Mouse (Mus musculus) liver, embryonic 13.5 days (tissue): ENCODE measurements at regions not wholly inside any gene's neighbourhood (a gene's known extent, or its start where the extent isn't known, plus 50 kb on each side); places are given as distances from the start of the nearest gene placed in this dataset.

ENCODE experiments used
- ATAC-seq: fragments of 200-750 bp; cut with Nextera tagmentation; 2 replicates; pipeline ENCODE4 v1.8.0; 2017; ENCODE audit warnings: low read depth, mild to moderate bottlenecking, moderate number of reproducible peaks, moderate library complexity
- DNase-seq: peaks from one replicate; pipeline ENCODE4 v3.0.0; 2022
- H3K27ac ChIP-seq: fragments of 300-500 bp; sonication (generic); 2 replicates; pipeline ENCODE4 v1.5.1; 2015; ENCODE audit warnings: moderate library complexity, mild to moderate bottlenecking, inconsistent platforms
- H3K27me3 ChIP-seq: fragments of 300-500 bp; sonication (generic); 2 replicates; pipeline ENCODE4 v1.6.1; 2015; ENCODE audit warnings: mild to moderate bottlenecking, inconsistent platforms
- H3K36me3 ChIP-seq: fragments of 300-500 bp; sonication (generic); 2 replicates; pipeline ENCODE4 v1.6.1; 2015; ENCODE audit warnings: mild to moderate bottlenecking, inconsistent platforms
- H3K4me1 ChIP-seq: fragments of 300-500 bp; sonication (generic); replicated peaks from 2 replicates; pipeline ENCODE4 v1.6.1; 2015; ENCODE audit warnings: inconsistent platforms
- H3K4me2 ChIP-seq: fragments of 300-500 bp; sonication (generic); 2 replicates; pipeline ENCODE4 v1.6.1; 2015; ENCODE audit warnings: inconsistent platforms, mild to moderate bottlenecking, moderate library complexity
- H3K4me3 ChIP-seq: fragments of 300-500 bp; sonication (generic); replicated peaks from 2 replicates; pipeline ENCODE4 v1.5.1; 2015; ENCODE audit warnings: mild to moderate bottlenecking, inconsistent platforms
- H3K9ac ChIP-seq: fragments of 300-500 bp; sonication (generic); 2 replicates; pipeline ENCODE4 v1.6.1; 2015; ENCODE audit warnings: mild to moderate bottlenecking, inconsistent platforms
- H3K9me3 ChIP-seq: fragments of 300-500 bp; sonication (generic); replicated peaks from 2 replicates; pipeline ENCODE4 v1.6.1; 2016; ENCODE audit warnings: inconsistent platforms
- WGBS: fragments of 180-500 bp; shearing (Covaris S2); methylation state at CpG from one replicate; pipeline ENCODE4 v1.1.7; 2015; ENCODE audit not compliant: insufficient replicate concordance; 5-methylcytosine and 5-hydroxymethylcytosine counted together

- Histone ChIP-seq H3K4me2 (no peak overlapping the region), H3K4me3 (no peak overlapping the region), H3K4me1 (no peaks in the 10 kb centered on the region), H3K27me3 (no peaks in the 10 kb centered on the region), H3K9me3 (no peaks in the 10 kb centered on the region), H3K36me3 (no peaks in the 10 kb centered on the region), H3K9ac (no peak overlapping the region), H3K27ac (no peak overlapping the region)
- ATAC-seq (no peak), DNase-seq (no peak)
- 38% methylated on average over 2 of the region's 2 CpGs for WGBS
Observed at GRCm38 (mm10) chr4:71933240-71933986, 175.6 kb upstream of the Gm11232 start.

- H3K4me2 ChIP-seq = no peak overlapping the region
- no peak overlapping the region for H3K4me3 ChIP-seq
- no peaks in the 10 kb centered on the region for H3K27me3 ChIP-seq
- H3K36me3 ChIP-seq = no peaks in the 10 kb centered on the region
- DNase-seq (no peak), ATAC-seq (no peak)
- H3K9me3 ChIP-seq = no peaks in the 10 kb centered on the region
- 60% methylated on average over 1 of the region's 1 CpGs for WGBS
- no peak overlapping the region for H3K27ac ChIP-seq
- no peak overlapping the region for H3K9ac ChIP-seq
- H3K4me1 ChIP-seq = no peaks in the 10 kb centered on the region
Observed at GRCm38 (mm10) chr4:71932818-71933217, 175.1 kb upstream of the Gm11232 start.

- H3K4me3 ChIP-seq = no peak overlapping the region
- no peaks in the 10 kb centered on the region for H3K27me3 ChIP-seq
- DNase-seq (no peak), ATAC-seq (no peak)
- H3K4me2 ChIP-seq = no peak overlapping the region
- no peaks in the 10 kb centered on the region for H3K4me1 ChIP-seq
- H3K27ac ChIP-seq = no peak overlapping the region
- no peaks in the 10 kb centered on the region for H3K9me3 ChIP-seq
- H3K36me3 ChIP-seq = no peaks in the 10 kb centered on the region
- H3K9ac ChIP-seq = no peak overlapping the region
- WGBS = 64% methylated on average over 1 of the region's 1 CpGs
Observed at GRCm38 (mm10) chr4:71911551-71911950, 153.8 kb upstream of the Gm11232 start.

GRCm38 (mm10) chr4:71875651-71876050 is 117.9 kb upstream of the Gm11232 start:
- no peak for DNase-seq
- H3K4me1 ChIP-seq = no peaks in the 10 kb centered on the region
- H3K4me2 ChIP-seq = no peak overlapping the region
- no peak overlapping the region for H3K4me3 ChIP-seq
- no peaks in the 10 kb centered on the region for H3K27me3 ChIP-seq
- H3K36me3 ChIP-seq = no peaks in the 10 kb centered on the region
- ATAC-seq = no peak
- 63% methylated on average over 4 of the region's 4 CpGs for WGBS
- H3K9ac ChIP-seq = no peak overlapping the region
- no peak overlapping the region for H3K27ac ChIP-seq
- no peaks in the 10 kb centered on the region for H3K9me3 ChIP-seq

- H3K36me3 ChIP-seq = no peaks in the 10 kb centered on the region
- WGBS = 50% methylated on average over 1 of the region's 1 CpGs
- H3K27ac ChIP-seq = no peak overlapping the region
- DNase-seq = no peak
- no peak for ATAC-seq
- H3K4me2 ChIP-seq = no peak overlapping the region
- no peaks in the 10 kb centered on the region for H3K4me1 ChIP-seq
- no peak overlapping the region for H3K4me3 ChIP-seq
- no peaks in the 10 kb centered on the region for H3K9me3 ChIP-seq
- no peak overlapping the region for H3K9ac ChIP-seq
- no peaks in the 10 kb centered on the region for H3K27me3 ChIP-seq
Observed at GRCm38 (mm10) chr4:71866948-71867347, 109.2 kb upstream of the Gm11232 start.

GRCm38 (mm10) chr4:71841833-71842232 is 84.1 kb upstream of the Gm11232 start:
- Histone ChIP-seq H3K9me3 (no peaks in the 10 kb centered on the region), H3K9ac (no peak overlapping the region), H3K27ac (no peak overlapping the region), H3K4me1 (no peaks in the 10 kb centered on the region), H3K27me3 (no peaks in the 10 kb centered on the region), H3K4me2 (no peak overlapping the region), H3K36me3 (no peaks in the 10 kb centered on the region), H3K4me3 (no peak overlapping the region)
- ATAC-seq (no peak), DNase-seq (no peak)
- WGBS = 62% methylated on average over 3 of the region's 3 CpGs

- no peaks in the 10 kb centered on the region for H3K36me3 ChIP-seq
- WGBS = 38% methylated on average over 1 of the region's 1 CpGs
- DNase-seq = no peak
Observed at GRCm38 (mm10) chr4:71840774-71841146, 83.0 kb upstream of the Gm11232 start.

GRCm38 (mm10) chr4:71839803-71840773 is 82.3 kb upstream of the Gm11232 start:
- no peak overlapping the region for H3K4me2 ChIP-seq
- H3K27me3 ChIP-seq = no peaks in the 10 kb centered on the region
- H3K4me3 ChIP-seq = no peak overlapping the region
- WGBS = 64% methylated on average over 5 of the region's 5 CpGs
- no peak overlapping the region for H3K27ac ChIP-seq
- no peaks in the 10 kb centered on the region for H3K9me3 ChIP-seq
- no peaks in the 10 kb centered on the region for H3K4me1 ChIP-seq
- no peak for ATAC-seq
- H3K36me3 ChIP-seq = no peaks in the 10 kb centered on the region
- H3K9ac ChIP-seq = no peak overlapping the region
- no peak for DNase-seq

More at GRCm38 (mm10) chr4:71840774-71841146, 83.0 kb upstream of the Gm11232 start:
- H3K27ac ChIP-seq = no peak overlapping the region
- no peaks in the 10 kb centered on the region for H3K4me1 ChIP-seq
- no peak overlapping the region for H3K4me3 ChIP-seq
- no peak overlapping the region for H3K9ac ChIP-seq
- no peak overlapping the region for H3K4me2 ChIP-seq
- H3K9me3 ChIP-seq = no peaks in the 10 kb centered on the region
- H3K27me3 ChIP-seq = no peaks in the 10 kb centered on the region
- no peak for ATAC-seq

- H3K9me3 ChIP-seq = no peaks in the 10 kb centered on the region
- H3K4me2 ChIP-seq = no peak overlapping the region
- no peaks in the 10 kb centered on the region for H3K4me1 ChIP-seq
- no peak overlapping the region for H3K4me3 ChIP-seq
- ATAC-seq = no peak
- no peaks in the 10 kb centered on the region for H3K36me3 ChIP-seq
- 53% methylated on average over 3 of the region's 3 CpGs for WGBS
- no peak overlapping the region for H3K9ac ChIP-seq
- H3K27me3 ChIP-seq = no peaks in the 10 kb centered on the region
- H3K27ac ChIP-seq = no peak overlapping the region
- no peak for DNase-seq
Observed at GRCm38 (mm10) chr4:71839134-71839802, 81.5 kb upstream of the Gm11232 start.

GRCm38 (mm10) chr4:71835737-71836136 is 78.0 kb upstream of the Gm11232 start:
- WGBS = 51% methylated on average over 1 of the region's 1 CpGs
- no peak for ATAC-seq

GRCm38 (mm10) chr4:71811444-71811843 is 53.7 kb upstream of the Gm11232 start:
- no peak overlapping the region for H3K4me2 ChIP-seq
- DNase-seq (no peak), ATAC-seq (no peak)
- no peaks in the 10 kb centered on the region for H3K36me3 ChIP-seq
- 54% methylated on average over 4 of the region's 4 CpGs for WGBS
- no peak overlapping the region for H3K4me3 ChIP-seq
- H3K27ac ChIP-seq = no peak overlapping the region
- no peaks in the 10 kb centered on the region for H3K27me3 ChIP-seq
- no peak overlapping the region for H3K9ac ChIP-seq
- H3K4me1 ChIP-seq = no peaks in the 10 kb centered on the region
- no peaks in the 10 kb centered on the region for H3K9me3 ChIP-seq

More at GRCm38 (mm10) chr4:71835737-71836136, 78.0 kb upstream of the Gm11232 start:
- H3K4me2 ChIP-seq = no peak overlapping the region
- H3K36me3 ChIP-seq = no peaks in the 10 kb centered on the region
- H3K9me3 ChIP-seq = no peaks in the 10 kb centered on the region
- DNase-seq = no peak
- no peak overlapping the region for H3K4me3 ChIP-seq
- H3K4me1 ChIP-seq = no peaks in the 10 kb centered on the region
- H3K27me3 ChIP-seq = no peaks in the 10 kb centered on the region
- H3K27ac ChIP-seq = no peak overlapping the region
- H3K9ac ChIP-seq = no peak overlapping the region
